Mouse (Mus musculus): Measurements from ENCODE around the gene Zwilch. TPM values are rescaled to one million over a fixed set of nuclear protein-coding genes. Genes with fewer than 3 reads are reported as not detected.

The Zwilch gene
- 21.9 and 22.7 TPM in 2 replicates for polyA plus RNA-seq (2015; fragmentation: Nextera tagmentation; extraction: Ambion mirVana)

DNA sequence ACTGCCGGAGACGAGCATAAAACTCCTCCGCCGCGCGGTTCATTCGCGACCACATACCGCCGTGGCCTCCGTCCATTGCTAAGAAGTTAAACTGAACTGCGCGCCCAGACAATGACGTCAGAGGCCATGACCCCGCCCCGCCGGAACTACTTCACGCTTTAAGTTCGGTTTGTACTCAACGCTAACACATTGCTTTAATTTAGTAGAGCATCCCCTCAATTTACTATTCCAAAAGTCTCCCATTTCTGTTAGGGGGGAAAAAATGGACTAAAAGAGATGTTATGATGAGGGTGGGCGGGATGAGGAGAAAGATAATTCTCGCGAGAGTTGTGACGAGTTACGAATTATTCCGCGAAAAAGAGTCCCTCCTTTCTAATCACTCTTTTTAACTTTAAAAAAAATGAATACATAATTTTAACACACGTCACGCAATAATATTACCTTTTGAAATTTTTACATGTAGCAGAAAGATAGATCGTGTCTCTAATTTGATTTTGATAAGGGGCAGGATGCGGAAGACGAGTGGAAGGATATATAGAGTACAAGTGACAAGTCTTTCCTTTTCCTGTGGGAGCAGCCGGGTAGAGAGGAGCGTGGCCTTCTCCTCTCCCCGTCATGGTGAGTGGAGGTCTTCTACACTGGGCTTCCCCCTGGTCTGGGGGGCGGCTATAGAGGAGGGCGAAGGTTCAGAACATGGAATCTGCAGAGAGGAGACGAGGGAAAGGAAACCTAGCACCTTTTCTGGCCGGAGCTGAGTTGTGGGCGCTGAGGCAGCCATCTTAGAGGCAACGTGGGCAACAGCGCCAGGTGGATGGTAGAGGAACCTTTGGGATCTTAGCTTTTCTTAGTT lies at the start of gene Zwilch, which contains the start of gene Rpl4:
Gene Zwilch, minus strand, starts transcription at position 289 of the 850 bp plus-strand sequence.
Gene Rpl4, plus strand, starts transcription at position 560 of the 850 bp plus-strand sequence.
- Histone ChIP-seq H3K36me3 (peaks cover 36% of the 10 kb centered on the region), H3K9ac (peak within 1 kb of the TSS; percentile 93), H3K4me1 (peaks cover 25% of the 10 kb centered on the region), H3K4me3 (peak within 1 kb of the TSS; percentile 93), H3K9me3 (no peaks in the 10 kb centered on the region), H3K27ac (peak within 1 kb of the TSS; percentile 95), H3K4me2 (peak within 1 kb of the TSS; percentile 82), H3K27me3 (no peaks in the 10 kb centered on the region)
- under 1% methylated on average over 42 of the region's 42 CpGs for WGBS
- peak; percentile 78 for ATAC-seq (ENCODE audit: insufficient number of reproducible peaks, insufficient read depth, low FRiP score, low TSS enrichment, low read depth)

DNA sequence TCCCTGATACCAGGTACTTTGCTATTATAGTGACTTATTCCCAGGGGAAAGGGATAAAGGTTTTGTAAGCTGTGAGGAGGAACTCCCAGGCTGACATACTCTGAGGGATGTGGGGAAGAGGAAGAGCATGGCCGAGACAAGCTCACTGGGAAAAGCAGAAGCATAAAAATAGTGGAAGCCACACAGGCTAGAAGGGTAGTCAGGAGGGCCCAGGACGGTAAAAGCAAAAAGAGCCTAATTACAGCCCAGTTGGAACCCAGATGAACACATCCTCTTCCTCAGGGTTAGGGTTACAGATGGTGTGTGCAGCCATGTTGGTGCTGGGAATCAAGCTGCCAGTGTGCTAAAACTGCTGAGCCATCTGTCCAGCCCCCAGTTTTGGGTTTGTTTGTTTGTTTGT lies 49.2 kb upstream of the Zwilch start:
- Histone ChIP-seq H3K27me3 (no peaks in the 10 kb centered on the region), H3K36me3 (no peaks in the 10 kb centered on the region), H3K9me3 (no peaks in the 10 kb centered on the region), H3K9ac (no peak overlapping the region), H3K4me1 (peaks cover 14% of the 10 kb centered on the region), H3K4me3 (no peak overlapping the region), H3K4me2 (no peak overlapping the region), H3K27ac (no peak overlapping the region)
- 52% methylated on average over 2 of the region's 2 CpGs for WGBS
- ATAC-seq (ENCODE audit: insufficient number of reproducible peaks, insufficient read depth, low FRiP score, low TSS enrichment, low read depth), result no peak

DNA sequence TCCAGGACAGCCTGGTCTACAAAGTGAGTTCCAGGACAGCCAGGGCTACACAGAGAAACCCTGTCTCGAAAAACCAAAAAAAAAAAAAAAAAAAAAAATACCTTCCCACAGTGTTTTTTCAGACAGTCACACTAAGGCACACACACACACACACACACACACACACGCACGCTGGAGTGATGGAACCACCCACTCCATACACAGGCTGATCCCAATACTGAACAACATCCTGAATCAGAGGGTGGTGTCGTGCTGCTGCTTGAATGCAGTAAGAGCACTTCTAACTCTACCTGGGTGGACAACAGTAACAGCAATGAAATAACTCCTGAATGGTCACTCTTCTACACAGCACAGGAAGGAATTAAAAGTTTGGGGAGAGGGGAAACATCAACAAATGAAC lies 48.6 kb upstream of the Zwilch start:
- no peak overlapping the region for H3K27ac ChIP-seq
- no peak overlapping the region for H3K4me2 ChIP-seq
- no peak overlapping the region for H3K4me3 ChIP-seq
- no peak for ATAC-seq (ENCODE audit: insufficient number of reproducible peaks, insufficient read depth, low FRiP score, low TSS enrichment, low read depth)
- no peaks in the 10 kb centered on the region for H3K27me3 ChIP-seq
- no peaks in the 10 kb centered on the region for H3K36me3 ChIP-seq
- peaks cover 14% of the 10 kb centered on the region for H3K4me1 ChIP-seq
- no peak overlapping the region for H3K9ac ChIP-seq
- H3K9me3 ChIP-seq, result no peaks in the 10 kb centered on the region
- 79% methylated on average over 4 of the region's 4 CpGs for WGBS

DNA sequence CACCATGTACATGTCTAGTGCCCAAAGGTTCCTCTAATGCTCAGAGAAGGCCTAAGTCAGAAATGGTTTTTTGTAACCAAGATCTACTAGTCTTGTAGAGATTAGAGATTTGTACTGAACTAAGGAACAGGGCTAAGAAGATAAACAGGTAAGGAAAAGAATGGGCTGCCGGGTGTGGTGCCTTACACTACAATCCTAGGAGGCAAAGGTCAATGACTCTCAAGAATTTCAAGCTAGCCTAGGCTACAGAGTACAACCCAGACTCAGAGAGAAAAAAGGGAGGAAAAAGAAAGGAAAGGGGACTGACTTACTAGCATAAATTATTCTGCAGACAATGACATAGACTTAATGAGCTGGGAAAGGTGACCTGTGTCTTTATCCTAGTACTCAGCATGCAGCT lies 47.7 kb upstream of the Zwilch start:
- no peak overlapping the region for H3K27ac ChIP-seq
- no peaks in the 10 kb centered on the region for H3K36me3 ChIP-seq
- 73% methylated on average over 1 of the region's 1 CpGs for WGBS
- no peak overlapping the region for H3K4me2 ChIP-seq
- no peaks in the 10 kb centered on the region for H3K27me3 ChIP-seq
- H3K4me3 ChIP-seq, result no peak overlapping the region
- peaks cover 14% of the 10 kb centered on the region for H3K4me1 ChIP-seq
- H3K9me3 ChIP-seq, result no peaks in the 10 kb centered on the region
- H3K9ac ChIP-seq, result no peak overlapping the region
- ATAC-seq (ENCODE audit: insufficient number of reproducible peaks, insufficient read depth, low FRiP score, low TSS enrichment, low read depth), result no peak

DNA sequence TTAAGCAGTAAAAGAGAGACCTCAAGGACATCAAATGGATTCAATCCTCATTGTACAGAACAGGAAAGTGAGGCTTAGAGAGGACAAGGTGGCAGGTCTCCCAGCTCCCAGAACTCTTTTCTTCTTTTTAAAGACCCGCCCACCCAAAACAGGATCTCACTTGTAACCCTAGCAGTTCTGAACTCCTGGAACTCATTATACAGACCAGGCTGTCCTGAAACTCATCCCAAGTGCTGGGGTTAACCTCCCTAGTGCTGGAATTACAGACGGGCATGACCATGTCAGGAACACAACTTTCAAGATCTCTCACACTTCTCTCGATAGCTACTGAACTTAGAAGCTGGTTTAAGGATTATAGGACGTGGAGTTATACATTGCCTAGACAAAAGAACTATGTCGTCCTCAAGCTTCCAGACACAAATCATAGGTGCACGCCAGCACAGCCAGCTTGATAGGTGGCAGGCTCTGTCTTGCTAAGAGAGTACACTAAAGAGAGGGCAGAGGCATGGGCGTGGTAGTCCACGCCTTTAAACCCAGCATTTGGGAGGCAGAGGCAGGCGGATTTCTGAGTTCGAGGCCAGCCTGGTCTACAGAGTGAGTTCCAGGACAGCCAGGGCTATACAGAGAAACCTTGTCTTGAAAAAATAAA lies 47.0 kb upstream of the Zwilch start:
- Histone ChIP-seq H3K36me3 (no peaks in the 10 kb centered on the region), H3K27ac (peak overlapping the region; percentile 51; the same call in 1 of the 2 replicates), H3K9ac (no peak overlapping the region), H3K9me3 (no peaks in the 10 kb centered on the region), H3K4me3 (no peak overlapping the region), H3K27me3 (no peaks in the 10 kb centered on the region), H3K4me1 (peaks cover 14% of the 10 kb centered on the region), H3K4me2 (peak overlapping the region; percentile 14; the same call in 1 of the 2 replicates)
- 59% methylated on average over 10 of the region's 10 CpGs for WGBS
- no peak for ATAC-seq (ENCODE audit: insufficient number of reproducible peaks, insufficient read depth, low FRiP score, low TSS enrichment, low read depth)

DNA sequence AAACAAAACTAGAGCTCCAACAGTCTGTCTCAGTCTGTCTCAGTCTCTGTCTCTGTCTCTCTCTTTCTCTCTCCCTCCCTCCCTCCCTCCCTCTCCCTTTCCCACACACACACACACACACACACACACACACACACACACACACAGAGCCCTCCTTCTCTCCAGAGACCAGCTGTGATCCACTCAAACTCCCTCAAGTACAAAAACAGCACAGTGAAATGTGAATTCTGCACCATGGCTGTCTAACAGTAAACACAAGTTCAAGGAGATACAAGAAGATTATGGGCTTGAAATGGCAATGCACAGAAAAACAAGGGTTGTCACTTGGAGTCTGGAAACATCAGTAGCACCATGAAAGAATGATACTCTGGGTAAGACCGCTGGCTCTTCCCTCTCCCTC lies 46.4 kb upstream of the Zwilch start:
- H3K9me3 ChIP-seq, result no peaks in the 10 kb centered on the region
- no peaks in the 10 kb centered on the region for H3K27me3 ChIP-seq
- H3K9ac ChIP-seq, result no peak overlapping the region
- no peak for ATAC-seq (ENCODE audit: insufficient number of reproducible peaks, insufficient read depth, low FRiP score, low TSS enrichment, low read depth)
- no peak overlapping the region; the same call in 1 of the 2 replicates for H3K4me2 ChIP-seq
- 0 out of 2 replicates have a peak overlapping the region, but pooled peaks have one; percentile 51 for H3K27ac ChIP-seq
- H3K4me3 ChIP-seq, result no peak overlapping the region
- H3K36me3 ChIP-seq, result peaks cover 2% of the 10 kb centered on the region; the same call in 1 of the 2 replicates
- peaks cover 14% of the 10 kb centered on the region for H3K4me1 ChIP-seq
- 36% methylated on average over 1 of the region's 1 CpGs for WGBS

DNA sequence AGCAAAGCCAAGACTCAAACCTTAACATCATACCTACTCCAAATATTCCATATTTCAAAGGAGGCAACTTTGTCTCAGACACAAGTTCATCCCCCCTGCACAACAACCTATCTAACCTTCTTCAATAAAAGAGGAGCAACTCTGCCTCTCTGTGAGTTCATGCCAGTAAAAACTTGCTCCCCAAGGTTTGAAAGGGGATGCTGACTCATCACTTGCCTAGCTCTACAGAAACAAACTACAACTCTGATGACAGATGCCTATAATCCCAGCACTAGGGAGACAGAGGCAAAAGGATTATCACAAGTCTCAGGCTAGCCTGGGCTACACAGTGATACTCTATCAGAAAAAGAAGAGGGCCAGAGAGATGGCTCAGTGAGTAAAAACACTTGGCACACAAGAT lies 45.0 kb upstream of the Zwilch start:
- Histone ChIP-seq H3K4me2 (no peak overlapping the region), H3K4me1 (peaks cover 14% of the 10 kb centered on the region), H3K27ac (no peak overlapping the region), H3K9ac (no peak overlapping the region), H3K4me3 (no peak overlapping the region), H3K27me3 (no peaks in the 10 kb centered on the region), H3K9me3 (no peaks in the 10 kb centered on the region), H3K36me3 (peaks cover 3% of the 10 kb centered on the region; the same call in 1 of the 2 replicates)
- ATAC-seq (ENCODE audit: insufficient number of reproducible peaks, insufficient read depth, low FRiP score, low TSS enrichment, low read depth), result no peak

DNA sequence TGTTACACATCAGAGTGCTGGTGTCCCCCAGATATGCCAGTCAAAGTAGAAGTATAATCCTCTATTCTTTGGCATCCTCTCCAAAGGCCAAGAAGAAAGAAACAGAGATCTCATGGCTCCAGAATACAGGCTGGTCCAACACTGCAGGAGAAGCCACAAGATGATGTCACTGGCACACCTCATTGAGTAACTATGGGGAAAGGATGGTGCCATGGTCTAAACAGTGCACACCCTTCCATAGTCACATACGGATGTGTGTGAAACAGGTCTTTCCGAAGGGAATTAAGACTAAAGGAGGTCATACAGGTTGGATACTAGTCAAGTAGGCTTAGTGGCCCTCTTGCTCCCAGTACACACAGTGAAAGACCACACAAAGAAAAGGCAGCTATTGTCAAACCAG lies 43.7 kb upstream of the Zwilch start:
- ATAC-seq (ENCODE audit: insufficient number of reproducible peaks, insufficient read depth, low FRiP score, low TSS enrichment, low read depth), result no peak
- Histone ChIP-seq H3K4me3 (no peak overlapping the region), H3K36me3 (peaks cover 13% of the 10 kb centered on the region), H3K4me1 (peaks cover 14% of the 10 kb centered on the region), H3K9ac (no peak overlapping the region), H3K4me2 (no peak overlapping the region), H3K27me3 (no peaks in the 10 kb centered on the region), H3K27ac (no peak overlapping the region), H3K9me3 (no peaks in the 10 kb centered on the region)
- WGBS, result 93% methylated on average over 2 of the region's 2 CpGs

DNA sequence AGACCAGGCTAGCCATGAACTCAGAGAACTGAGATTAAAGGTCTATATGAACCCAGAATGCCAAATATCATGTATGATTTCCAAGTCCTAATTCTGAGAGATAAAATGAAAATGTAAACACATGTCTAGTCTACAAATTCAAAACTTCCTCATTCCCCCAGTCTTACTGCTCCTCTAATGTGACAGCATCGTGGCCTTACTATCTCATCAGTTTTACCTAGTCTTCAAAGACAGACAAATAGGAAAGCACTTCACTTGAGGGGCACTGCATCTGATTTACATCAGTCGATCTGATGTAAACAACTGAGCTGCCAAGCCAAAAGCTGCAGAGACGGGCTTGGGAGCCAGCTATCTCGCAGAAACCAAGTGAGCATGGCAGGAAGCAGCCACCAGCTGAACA lies 43.2 kb upstream of the Zwilch start:
- no peaks in the 10 kb centered on the region for H3K9me3 ChIP-seq
- 65% methylated on average over 4 of the region's 4 CpGs for WGBS
- H3K9ac ChIP-seq, result no peak overlapping the region
- H3K36me3 ChIP-seq, result peaks cover 19% of the 10 kb centered on the region
- H3K4me3 ChIP-seq, result no peak overlapping the region
- H3K27ac ChIP-seq, result no peak overlapping the region
- no peaks in the 10 kb centered on the region for H3K27me3 ChIP-seq
- no peak overlapping the region for H3K4me2 ChIP-seq
- peaks cover 14% of the 10 kb centered on the region for H3K4me1 ChIP-seq
- no peak for ATAC-seq (ENCODE audit: insufficient number of reproducible peaks, insufficient read depth, low FRiP score, low TSS enrichment, low read depth)

DNA sequence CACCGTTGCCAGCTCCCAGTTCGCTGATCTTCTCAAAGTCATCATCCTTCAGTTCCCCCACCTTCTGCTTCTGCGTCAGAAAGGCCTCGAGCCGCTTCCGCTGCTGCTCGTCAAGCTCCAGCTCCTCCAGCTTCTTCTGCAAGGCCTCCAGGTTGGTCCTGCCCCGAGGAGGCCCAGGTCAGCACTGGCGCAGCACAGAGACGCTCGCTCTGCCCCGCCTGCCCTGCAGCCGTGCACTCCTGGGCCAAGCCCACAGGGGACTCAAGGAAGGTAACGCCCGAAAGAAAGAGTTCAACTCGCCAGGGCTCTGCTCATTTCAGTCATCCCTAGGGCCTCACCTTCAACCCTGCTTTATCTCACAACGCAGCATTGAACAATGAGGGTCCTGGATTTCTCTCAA lies 41.5 kb upstream of the Zwilch start:
- peaks cover 33% of the 10 kb centered on the region for H3K36me3 ChIP-seq
- H3K27me3 ChIP-seq, result no peaks in the 10 kb centered on the region
- WGBS, result 88% methylated on average over 17 of the region's 17 CpGs
- no peaks in the 10 kb centered on the region for H3K9me3 ChIP-seq
- no peak overlapping the region for H3K9ac ChIP-seq
- H3K4me2 ChIP-seq, result no peak overlapping the region
- H3K27ac ChIP-seq, result no peak overlapping the region
- no peak for ATAC-seq (ENCODE audit: insufficient number of reproducible peaks, insufficient read depth, low FRiP score, low TSS enrichment, low read depth)
- H3K4me3 ChIP-seq, result no peak overlapping the region
- peaks cover 6% of the 10 kb centered on the region for H3K4me1 ChIP-seq

DNA sequence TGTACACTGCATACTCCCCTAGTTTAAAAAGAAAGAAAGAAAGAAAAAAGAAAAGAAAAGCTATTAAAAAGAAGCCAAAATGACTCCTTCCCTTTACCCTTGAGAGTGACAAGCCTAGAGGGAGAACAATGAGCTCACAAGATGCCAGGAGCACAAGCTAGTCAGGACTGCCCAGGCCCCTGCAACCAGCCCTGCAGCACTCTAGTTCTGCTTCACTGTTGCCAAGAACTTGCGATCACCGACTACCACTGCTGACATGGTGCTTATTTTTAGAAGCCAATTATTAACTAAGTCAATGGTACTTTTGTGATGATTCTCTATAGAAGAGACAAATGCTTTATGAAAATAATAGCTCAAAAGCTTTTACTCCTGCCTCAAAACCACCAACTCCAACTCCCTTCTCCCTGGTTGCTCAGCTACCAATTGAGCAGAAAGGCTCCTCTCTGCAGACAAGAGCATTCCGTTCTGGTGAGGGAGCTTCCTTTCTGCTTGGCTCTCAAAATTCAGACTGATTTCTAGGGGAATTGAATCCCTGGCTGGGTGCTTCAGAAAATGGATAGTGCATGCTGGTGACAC lies 34.7 kb upstream of the Zwilch start:
- WGBS, result 78% methylated on average over 3 of the region's 3 CpGs
- Histone ChIP-seq H3K27me3 (no peaks in the 10 kb centered on the region), H3K4me3 (no peak overlapping the region), H3K4me1 (peaks cover 14% of the 10 kb centered on the region), H3K9me3 (no peaks in the 10 kb centered on the region), H3K4me2 (no peak overlapping the region), H3K36me3 (peaks cover 69% of the 10 kb centered on the region), H3K9ac (no peak overlapping the region), H3K27ac (peak overlapping the region; percentile 39; the same call in 1 of the 2 replicates)
- no peak for ATAC-seq (ENCODE audit: insufficient number of reproducible peaks, insufficient read depth, low FRiP score, low TSS enrichment, low read depth)
